Mouse (Mus musculus) hindbrain, embryonic 10.5 days (tissue): Measurements from ENCODE around the gene Nmur2. TPM values are rescaled to one million over a fixed set of nuclear protein-coding genes. Genes with fewer than 3 reads are reported as not detected.

ENCODE experiments used
- DNase-seq: peaks from one replicate; pipeline ENCODE4 v3.0.0-alpha.2; 2017; ENCODE audit warnings: low spot score
- H3K27ac ChIP-seq: fragments of 300-500 bp; sonication (generic); 2 replicates; pipeline ENCODE4 v1.5.1; 2016; ENCODE audit warnings: mild to moderate bottlenecking, moderate library complexity
- H3K27me3 ChIP-seq: fragments of 300-500 bp; sonication (generic); 2 replicates; pipeline ENCODE4 v1.6.1; 2016; ENCODE audit warnings: mild to moderate bottlenecking; ENCODE audit not compliant: poor library complexity, insufficient read depth, severe bottlenecking
- H3K36me3 ChIP-seq: fragments of 300-500 bp; sonication (generic); 2 replicates; pipeline ENCODE4 v1.6.1; 2016; ENCODE audit warnings: mild to moderate bottlenecking, moderate library complexity
- H3K4me1 ChIP-seq: fragments of 300-500 bp; sonication (generic); replicated peaks from 2 replicates; pipeline ENCODE4 v1.6.1; 2016; ENCODE audit warnings: mild to moderate bottlenecking
- H3K4me3 ChIP-seq: fragments of 300-500 bp; sonication (generic); 2 replicates; pipeline ENCODE4 v1.5.1; 2016; ENCODE audit warnings: mild to moderate bottlenecking, moderate library complexity
- H3K9me3 ChIP-seq: fragments of 300-500 bp; sonication (generic); 2 replicates; pipeline ENCODE4 v1.6.1; 2016; ENCODE audit warnings: mild to moderate bottlenecking, moderate library complexity
- WGBS: fragments of 180-500 bp; shearing (Covaris S2); methylation state at CpG from one replicate; pipeline ENCODE4 v1.1.7; 2016; 5-methylcytosine and 5-hydroxymethylcytosine counted together
- polyA plus RNA-seq: library from polyadenylated mRNA; unstranded; fragments of >200 nt; fragmentation: Nextera tagmentation; extraction: Ambion mirVana; gene quantifications from 2 replicates; pipeline ENCODE4 v1.2.1, GENCODE M21; 2016

Nmur2 gene
- polyA plus RNA-seq, 1 experiment from 2014 or later = not detected

DNA sequence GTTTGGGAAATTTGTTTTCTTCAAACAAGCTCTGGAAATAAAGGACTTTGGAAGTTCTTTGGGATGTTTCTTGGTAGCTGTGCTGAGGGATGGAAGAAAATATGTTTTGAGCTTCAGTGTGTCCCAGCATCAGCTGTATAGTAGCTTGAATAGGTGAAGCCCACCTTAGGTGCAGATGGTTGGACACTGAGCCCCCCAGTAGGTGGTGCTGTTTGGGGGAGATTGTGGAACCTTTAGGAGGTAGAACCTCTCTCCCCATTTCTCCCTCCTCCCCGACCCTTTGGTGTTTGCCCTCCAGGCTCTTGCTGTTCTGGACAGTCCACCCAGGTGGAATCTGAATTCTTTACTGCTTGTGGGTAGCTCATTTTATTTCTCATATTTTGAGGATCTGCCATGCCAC is 48.0 kb downstream of the Nmur2 start:
- Histone ChIP-seq H3K27ac (no peak overlapping the region), H3K4me3 (no peak overlapping the region), H3K9me3 (no peaks in the 10 kb centered on the region), H3K4me1 (no peaks in the 10 kb centered on the region), H3K27me3 (no peaks in the 10 kb centered on the region), H3K36me3 (no peaks in the 10 kb centered on the region)
- WGBS = 56% methylated on average over 1 of the region's 1 CpGs
- DNase-seq = no peak

- no peak for DNase-seq
- Histone ChIP-seq H3K9me3 (no peaks in the 10 kb centered on the region), H3K36me3 (no peaks in the 10 kb centered on the region), H3K4me1 (no peaks in the 10 kb centered on the region), H3K4me3 (no peak overlapping the region), H3K27me3 (no peaks in the 10 kb centered on the region), H3K27ac (no peak overlapping the region)
- WGBS = 82% methylated on average over 3 of the region's 3 CpGs
Observed at GRCm38 (mm10) chr11:55992148-55992547, 48.7 kb downstream of the Nmur2 start.

DNA sequence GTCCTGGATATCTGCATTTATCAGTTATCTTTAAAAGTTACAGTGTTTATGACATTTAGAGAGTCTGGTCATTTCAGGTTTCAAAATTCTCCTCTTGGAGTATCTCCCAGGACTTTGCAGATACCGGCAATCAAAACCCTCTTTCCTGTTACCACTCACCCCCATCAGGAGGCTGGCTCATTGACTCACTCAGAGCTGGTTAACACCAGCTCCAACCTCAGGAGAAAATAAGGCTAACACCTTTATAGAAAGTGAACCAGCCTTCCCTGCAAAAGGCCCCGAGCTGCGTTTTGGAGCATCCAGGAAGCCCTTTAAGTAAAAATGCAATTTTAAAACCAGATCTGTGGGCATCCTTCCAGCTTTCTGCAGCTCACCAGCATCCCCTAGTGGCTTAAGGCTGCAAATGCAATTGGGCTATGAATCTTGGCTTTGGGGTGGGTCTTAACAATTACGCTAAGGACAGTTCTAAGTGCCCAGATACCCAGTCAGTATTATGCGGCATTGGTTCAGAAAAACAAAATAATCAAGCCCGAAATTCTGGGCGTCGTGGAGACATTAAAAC is 49.2 kb downstream of the Nmur2 start:
- Histone ChIP-seq H3K4me1 (no peaks in the 10 kb centered on the region), H3K27ac (no peak overlapping the region), H3K4me3 (no peak overlapping the region), H3K9me3 (no peaks in the 10 kb centered on the region), H3K27me3 (no peaks in the 10 kb centered on the region), H3K36me3 (no peaks in the 10 kb centered on the region)
- WGBS = 16% methylated on average over 8 of the region's 8 CpGs
- peak; percentile 68 for DNase-seq

- H3K9me3 ChIP-seq = no peaks in the 10 kb centered on the region
- no peaks in the 10 kb centered on the region for H3K27me3 ChIP-seq
- no peaks in the 10 kb centered on the region for H3K36me3 ChIP-seq
- no peak overlapping the region for H3K4me3 ChIP-seq
- no peak for DNase-seq
- H3K27ac ChIP-seq = no peak overlapping the region
- 79% methylated on average over 3 of the region's 3 CpGs for WGBS
- H3K4me1 ChIP-seq = no peaks in the 10 kb centered on the region
Observed at GRCm38 (mm10) chr11:55984643-55985042, 56.2 kb downstream of the Nmur2 start.

DNA sequence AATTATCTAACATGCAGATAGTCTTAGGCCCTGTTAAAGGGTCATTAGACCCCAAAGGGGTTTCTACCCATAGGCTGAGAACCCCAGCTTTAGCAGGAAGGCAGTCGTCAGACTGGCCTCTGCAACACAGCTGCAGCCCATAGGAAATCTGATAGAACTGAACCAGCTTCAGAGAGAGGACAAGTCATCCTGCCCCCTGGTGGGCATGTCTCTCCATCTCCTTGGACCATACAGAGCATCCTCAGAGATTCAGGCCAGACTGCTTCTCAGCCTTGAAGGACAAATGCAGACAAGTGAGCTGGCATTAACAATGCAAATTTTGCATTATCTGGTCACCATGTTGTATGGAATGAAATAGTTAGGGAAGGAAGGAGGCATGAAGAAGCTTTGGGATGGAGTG is 59.2 kb downstream of the Nmur2 start:
- Histone ChIP-seq H3K36me3 (no peaks in the 10 kb centered on the region), H3K4me1 (no peaks in the 10 kb centered on the region), H3K27ac (no peak overlapping the region), H3K27me3 (no peaks in the 10 kb centered on the region), H3K4me3 (no peak overlapping the region), H3K9me3 (no peaks in the 10 kb centered on the region)
- WGBS = 60% methylated on average over 1 of the region's 1 CpGs
- DNase-seq = peak; percentile 25

DNA sequence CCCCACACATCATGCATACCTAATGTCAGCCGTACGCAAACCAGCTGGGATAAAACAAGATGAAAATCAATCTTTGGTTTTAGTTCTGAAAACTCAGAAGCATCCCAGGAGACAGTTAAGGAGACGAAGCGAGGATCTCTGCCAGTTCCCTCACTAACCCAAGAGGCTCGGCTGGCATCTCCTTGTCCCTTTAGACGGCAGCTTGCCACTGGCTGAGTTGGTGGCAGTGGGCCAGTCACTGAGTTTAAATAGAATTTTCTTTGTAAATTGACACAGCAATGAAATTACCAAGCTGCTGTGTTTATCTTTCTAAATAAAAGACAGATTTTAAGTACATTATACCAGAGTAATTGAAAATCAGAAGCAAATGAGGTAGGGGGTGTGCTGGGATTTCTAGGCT is 62.7 kb downstream of the Nmur2 start:
- Histone ChIP-seq H3K9me3 (no peaks in the 10 kb centered on the region), H3K36me3 (no peaks in the 10 kb centered on the region), H3K27me3 (no peaks in the 10 kb centered on the region), H3K4me3 (no peak overlapping the region), H3K27ac (no peak overlapping the region), H3K4me1 (no peaks in the 10 kb centered on the region)
- 84% methylated on average over 6 of the region's 6 CpGs for WGBS
- DNase-seq = no peak
